Mouse (Mus musculus): ENCODE results near the gene Gm17428.

The Gm17428 gene

GRCm38 (mm10) chr14:55008417-55008816 lies 31.7 kb downstream of the Gm17428 start:
- DNase-seq (ENCODE audit: low read depth, low spot score), result no peak

- no peak for DNase-seq (ENCODE audit: low read depth, low spot score)
Observed at GRCm38 (mm10) chr14:55011116-55011515, 34.4 kb downstream of the Gm17428 start.

- DNase-seq (ENCODE audit: low read depth, low spot score), result peak; percentile 68
Observed at GRCm38 (mm10) chr14:55014591-55014990, 37.9 kb downstream of the Gm17428 start.

- DNase-seq (ENCODE audit: low read depth, low spot score), result peak; percentile 100
Observed at GRCm38 (mm10) chr14:55014991-55015766, 38.4 kb downstream of the Gm17428 start, which contains the start of gene Ngdn. Gene Ngdn, plus strand, starts transcription at chr14:55015454.

GRCm38 (mm10) chr14:55015767-55016111 lies 39.0 kb downstream of the Gm17428 start:
- DNase-seq (ENCODE audit: low read depth, low spot score), result no peak

- DNase-seq (ENCODE audit: low read depth, low spot score), result no peak
Observed at GRCm38 (mm10) chr14:55016876-55017275, 40.1 kb downstream of the Gm17428 start.

GRCm38 (mm10) chr14:55020394-55020793 lies 43.7 kb downstream of the Gm17428 start:
- no peak for DNase-seq (ENCODE audit: low read depth, low spot score)

- no peak for DNase-seq (ENCODE audit: low read depth, low spot score)
Observed at GRCm38 (mm10) chr14:55023011-55023410, 46.3 kb downstream of the Gm17428 start.

GRCm38 (mm10) chr14:55024236-55024635 lies 47.5 kb downstream of the Gm17428 start:
- peak; percentile 43 for DNase-seq (ENCODE audit: low read depth, low spot score)

GRCm38 (mm10) chr14:55025527-55025926 lies 48.8 kb downstream of the Gm17428 start:
- DNase-seq (ENCODE audit: low read depth, low spot score), result no peak
